Mouse (Mus musculus) myocyte (in vitro differentiated cells): ENCODE data around the gene Gpr162. TPM values are rescaled to one million over a fixed set of nuclear protein-coding genes. Genes with fewer than 3 reads are reported as not detected.

ENCODE experiments used
- H3K27me3 ChIP-seq: one replicate; pipeline ENCODE4 v1.6.1; 2011; ENCODE audit not compliant: control insufficient read depth, insufficient read depth, insufficient read length
- H3K36me3 ChIP-seq: one replicate; pipeline ENCODE4 v1.6.1; 2011; ENCODE audit not compliant: control insufficient read depth, insufficient read depth
- H3K4me2 ChIP-seq: one replicate; pipeline ENCODE4 v1.6.1; 2011; ENCODE audit warnings: low read depth, control low read depth
- H3K4me3 ChIP-seq: one replicate; pipeline ENCODE4 v1.5.1; 2011; ENCODE audit warnings: mild to moderate bottlenecking, control low read depth, moderate library complexity
- H3K79me2 ChIP-seq: one replicate; pipeline ENCODE4 v1.6.1; 2011; ENCODE audit not compliant: control insufficient read depth, insufficient read depth
- H3ac ChIP-seq: one replicate; pipeline ENCODE4 v1.6.1; 2011; ENCODE audit not compliant: control insufficient read depth, insufficient read length
- CEBPB ChIP-seq: IDR thresholded peaks from 2 replicates; pipeline ENCODE4 v1.6.1; 2011; ENCODE audit warnings: mild to moderate bottlenecking, moderate library complexity; ENCODE audit not compliant: poor library complexity, insufficient read depth, severe bottlenecking
- E2F4 ChIP-seq: IDR thresholded peaks from one replicate; pipeline ENCODE4 v1.6.1; 2011; ENCODE audit warnings: mild to moderate bottlenecking, control low read depth, moderate library complexity; ENCODE audit not compliant: insufficient read depth
- MYOD1 ChIP-seq, 3 experiments: IDR thresholded peaks; one replicate each; pipeline ENCODE4 v1.6.1; 2011; ENCODE audit warnings: control low read depth in 2 of 3, low read depth in 2 of 3, mild to moderate bottlenecking in 2 of 3, moderate library complexity in 1 of 3; ENCODE audit not compliant: insufficient read length in 2 of 3, control insufficient read depth in 1 of 3
- MYOG ChIP-seq, 3 experiments: IDR thresholded peaks; one replicate each; pipeline ENCODE4 v1.6.1; 2011; ENCODE audit warnings: control low read depth in 2 of 3, low read depth in 2 of 3, mild to moderate bottlenecking in 2 of 3; ENCODE audit not compliant: insufficient read length in 2 of 3, control insufficient read depth in 1 of 3, insufficient read depth in 1 of 3
- POLR2A ChIP-seq: IDR thresholded peaks from one replicate; pipeline ENCODE4 v1.6.1; 2011; ENCODE audit warnings: low read depth, mild to moderate bottlenecking, control low read depth, moderate library complexity; ENCODE audit not compliant: insufficient read length
- POLR2AphosphoS2 ChIP-seq: IDR thresholded peaks from one replicate; pipeline ENCODE4 v1.6.1; 2011; ENCODE audit warnings: low read depth, control low read depth; ENCODE audit not compliant: insufficient read length
- REST ChIP-seq: IDR thresholded peaks from one replicate; pipeline ENCODE4 v1.6.1; 2011; ENCODE audit warnings: mild to moderate bottlenecking, control low read depth, moderate library complexity; ENCODE audit not compliant: insufficient read depth, insufficient read length
- SRF ChIP-seq: IDR thresholded peaks from one replicate; pipeline ENCODE4 v1.6.1; 2011; ENCODE audit warnings: low read depth; ENCODE audit not compliant: control insufficient read depth, insufficient read length
- TCF12 ChIP-seq: IDR thresholded peaks from one replicate; pipeline ENCODE4 v1.6.1; 2011; ENCODE audit warnings: mild to moderate bottlenecking, control low read depth; ENCODE audit not compliant: poor library complexity, insufficient read depth, severe bottlenecking
- TCF3 ChIP-seq: IDR thresholded peaks from one replicate; pipeline ENCODE4 v1.6.1; 2011; ENCODE audit warnings: low read depth, control low read depth; ENCODE audit not compliant: insufficient read length
- USF1 ChIP-seq: IDR thresholded peaks from one replicate; pipeline ENCODE4 v1.6.1; 2011; ENCODE audit warnings: low read depth, mild to moderate bottlenecking, control low read depth, moderate library complexity
- polyA plus RNA-seq: library from polyadenylated mRNA; unstranded; fragments of >200 nt; fragmentation: generic; extraction: Trizol; gene quantifications from one replicate; pipeline ENCODE4 v1.2.1, GENCODE M21; 2012; ENCODE audit warnings: missing spikeins

The Gpr162 gene
- polyA plus RNA-seq, 1 experiment: 0.02 TPM

GRCm38 (mm10) chr6:124809775-124810538, 53.8 kb downstream of the Gpr162 start:
- H3K36me3 ChIP-seq: peaks cover 6% of the 10 kb centered on the region
- H3K4me3 ChIP-seq: peak overlapping the region; percentile 81
- no peaks in the 10 kb centered on the region for H3K27me3 ChIP-seq
- TF ChIP-seq CEBPB (no peak), POLR2AphosphoS2 (peak; percentile 85), SRF (no peak), USF1 (no peak), TCF12 (no peak), E2F4 (no peak), TCF3 (no peak), REST (no peak), POLR2A (peak; percentile 49)
- peak overlapping the region; percentile 16 for H3ac ChIP-seq
- H3K4me2 ChIP-seq: peak overlapping the region; percentile 92
- peaks cover 29% of the 10 kb centered on the region for H3K79me2 ChIP-seq

- no peaks in the 10 kb centered on the region for H3K27me3 ChIP-seq
- TF ChIP-seq MYOG (IDR thresholded peaks at IDR 0.05; ENCODE audit: control insufficient read depth in 1 of 3, insufficient read depth in 1 of 3, insufficient read length in 2 of 3, low read depth in 2 of 3) (peak in 2 of 3 experiments; percentile 30 to 69), MYOD1 (IDR thresholded peaks at IDR 0.05; ENCODE audit: control insufficient read depth in 1 of 3, insufficient read length in 2 of 3, low read depth in 2 of 3) (peak in 2 of 3 experiments; percentile 21 to 46), E2F4 (no peak), POLR2AphosphoS2 (peak; percentile 85), TCF12 (no peak), POLR2A (peak; percentile 63), TCF3 (no peak), SRF (no peak)
- peaks cover 6% of the 10 kb centered on the region for H3K36me3 ChIP-seq
- H3K4me2 ChIP-seq: peak overlapping the region; percentile 92
- peak overlapping the region; percentile 81 for H3K4me3 ChIP-seq
- peaks cover 29% of the 10 kb centered on the region for H3K79me2 ChIP-seq
- peak overlapping the region; percentile 16 for H3ac ChIP-seq
Measured at GRCm38 (mm10) chr6:124809052-124809774, 54.6 kb downstream of the Gpr162 start.

Other genes with a start within 250 kb of the Gpr162 start
- 0.07 TPM for gene C1s2, start 227.9 kb downstream of the Gpr162 start, polyA plus RNA-seq
- gene Lpcat3, start 201.0 kb downstream of the Gpr162 start, polyA plus RNA-seq: 138 TPM
- gene Emg1, start 151.8 kb downstream of the Gpr162 start, polyA plus RNA-seq: 103 TPM
- 339 TPM for gene Phb2, start 151.6 kb downstream of the Gpr162 start, polyA plus RNA-seq
- 3.1 TPM for gene Ptpn6, start 125.3 kb downstream of the Gpr162 start, polyA plus RNA-seq
- gene Grcc10, start 122.6 kb downstream of the Gpr162 start, polyA plus RNA-seq: 287 TPM
- gene Gm45234, start 108.0 kb downstream of the Gpr162 start, polyA plus RNA-seq: not detected
- gene Atn1, start 107.5 kb downstream of the Gpr162 start, polyA plus RNA-seq: 39.4 TPM
- gene Eno2, start 94.3 kb downstream of the Gpr162 start, polyA plus RNA-seq: 19.5 TPM
- 0.13 TPM for gene Lrrc23, start 84.3 kb downstream of the Gpr162 start, polyA plus RNA-seq
- 41.2 TPM for gene Spsb2, start 55.3 kb downstream of the Gpr162 start, polyA plus RNA-seq
- gene Tpi1, start 49.7 kb downstream of the Gpr162 start, polyA plus RNA-seq: 1,480 TPM
- gene Usp5, start 34.5 kb downstream of the Gpr162 start, polyA plus RNA-seq: 123 TPM
- gene Cdca3, start 34.4 kb downstream of the Gpr162 start, polyA plus RNA-seq: 28.8 TPM
- 0.11 TPM for gene Gnb3, start 23.7 kb downstream of the Gpr162 start, polyA plus RNA-seq
- gene P3h3, start 6.2 kb downstream of the Gpr162 start, polyA plus RNA-seq: 1.1 TPM
- not detected for gene Cd4, start 24.2 kb upstream of the Gpr162 start, polyA plus RNA-seq
- gene Lag3, start 47.7 kb upstream of the Gpr162 start, polyA plus RNA-seq: 0.41 TPM
- 1,462 TPM for gene Ptms, start 56.1 kb upstream of the Gpr162 start, polyA plus RNA-seq
- gene Mlf2, start 67.4 kb upstream of the Gpr162 start, polyA plus RNA-seq: 384 TPM
- 142 TPM for gene Cops7a, start 101.6 kb upstream of the Gpr162 start, polyA plus RNA-seq
- gene Pianp, start 132.7 kb upstream of the Gpr162 start, polyA plus RNA-seq: 1.1 TPM
- 20.8 TPM for gene Zfp384, start 145.2 kb upstream of the Gpr162 start, polyA plus RNA-seq
- 31.2 TPM for gene Ing4, start 175.8 kb upstream of the Gpr162 start, polyA plus RNA-seq
- 1.4 TPM for gene Acrbp, start 185.7 kb upstream of the Gpr162 start, polyA plus RNA-seq
- not detected for gene Lpar5, start 203.9 kb upstream of the Gpr162 start, polyA plus RNA-seq
- 133 TPM for gene Chd4, start 232.0 kb upstream of the Gpr162 start, polyA plus RNA-seq